Mouse (Mus musculus): ENCODE measurements around the gene Gps1. TPM values are rescaled to one million over a fixed set of nuclear protein-coding genes. Genes with fewer than 3 reads are reported as not detected.

Gene Gps1
- total and polyA plus RNA-seq, 3 experiments: 173 to 266 (median 219) TPM

DNA sequence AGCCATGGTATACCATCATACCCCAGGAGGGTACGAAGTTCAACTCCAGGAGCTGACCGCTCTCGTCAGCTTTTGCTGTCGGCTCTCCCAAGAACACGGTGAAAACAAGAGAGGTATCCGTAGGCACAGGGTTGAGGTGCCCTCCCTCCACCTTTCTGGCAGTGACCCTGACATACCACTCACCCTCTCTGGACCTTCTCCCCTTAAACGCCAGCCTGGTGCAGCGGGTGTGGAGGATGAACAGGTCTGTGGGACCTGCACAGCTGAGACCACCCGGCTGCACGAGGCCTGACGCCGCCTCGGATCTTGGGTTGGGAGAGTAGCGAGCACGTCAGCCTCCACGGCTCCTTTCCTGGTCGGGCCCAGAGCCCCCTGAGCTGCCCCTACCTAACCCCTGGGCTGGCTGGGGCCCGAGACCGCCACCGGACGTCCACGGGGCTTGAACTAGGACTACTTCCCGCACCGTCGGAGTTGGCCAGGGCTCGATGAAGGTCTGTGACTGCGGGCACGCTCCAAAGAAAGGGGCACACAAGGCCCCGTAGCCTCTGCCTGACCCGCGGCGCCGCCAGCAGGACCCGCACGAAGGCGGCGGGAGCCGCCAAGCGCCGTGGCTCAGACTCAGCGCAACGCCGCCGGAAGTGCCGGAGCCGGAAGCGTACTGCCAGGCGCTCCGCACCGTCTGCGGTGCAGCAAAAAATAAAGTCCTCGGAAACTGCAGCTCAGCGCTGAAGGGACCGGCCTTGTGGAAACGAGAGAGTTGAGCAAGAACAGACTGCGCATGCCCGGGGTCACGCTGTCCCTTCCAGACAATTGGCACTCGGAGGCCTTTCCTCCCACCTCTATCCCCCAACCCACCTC, 11.9 kb downstream of the Gps1 start, which contains the start of gene Dus1l:
Gene Dus1l (minus strand): TSS at position 648 of the 858 bp plus-strand sequence.
- Histone ChIP-seq H3K27ac (ENCODE audit: control insufficient read depth, low read depth, low read length) (peak within 1 kb of the TSS; percentile 96), H3K9me3 (replicated peaks; ENCODE audit: insufficient read depth, low read length) (no peaks in the 10 kb centered on the region), H3K36me3 (ENCODE audit: control insufficient read depth in 1 of 2, insufficient read depth in 2 of 2, low read length in 2 of 2) (peaks cover 0 to 17% of the 10 kb centered on the region in 2 experiments; a peak in 3 of 4 replicates), H3K79me2 (ENCODE audit: control insufficient read depth, insufficient read depth, low read length, poor library complexity) (peaks cover 20% of the 10 kb centered on the region), H3K27me3 (ENCODE audit: control insufficient read depth in 1 of 2, insufficient read depth in 2 of 2, low read length in 2 of 2) (no peaks in the 10 kb centered on the region), H3K9ac (ENCODE audit: control insufficient read depth, low read depth, low read length, poor library complexity, severe bottlenecking) (peak within 1 kb of the TSS; percentile 90), H3K4me1 (ENCODE audit: control insufficient read depth in 1 of 2, insufficient read depth in 2 of 2, low read length in 2 of 2) (peaks cover 8 to 19% of the 10 kb centered on the region in 2 experiments), H3K4me3 (ENCODE audit: control insufficient read depth in 1 of 2, insufficient read depth in 1 of 2, low read depth in 2 of 2, low read length in 2 of 2) (peak within 1 kb of the TSS; percentile 58 to 87)
- no peak for TF ChIP-seq RAD21 (IDR thresholded peaks at IDR 0.05; ENCODE audit: low read depth, low read length)
- peak; percentile 99 for TF ChIP-seq NELFE (IDR thresholded peaks at IDR 0.05; ENCODE audit: low read depth, low read length)
- no peak for TF ChIP-seq POLR2AphosphoS5 (IDR thresholded peaks at IDR 0.05; ENCODE audit: borderline replicate concordance, low read depth, low read length)
- peak; percentile 87 for TF ChIP-seq MAX (IDR thresholded peaks at IDR 0.05; ENCODE audit: low read length)
- TF ChIP-seq TBP (IDR thresholded peaks at IDR 0.05; ENCODE audit: low read depth, low read length): no peak
- TF ChIP-seq USF2 (IDR thresholded peaks at IDR 0.05; ENCODE audit: borderline replicate concordance in 1 of 2, insufficient read depth in 1 of 2, low read depth in 1 of 2, low read length in 2 of 2): no peak
- TF ChIP-seq ZMIZ1 (IDR thresholded peaks at IDR 0.05; ENCODE audit: low read depth, low read length): peak; percentile 96
- TF ChIP-seq UBTF (IDR thresholded peaks at IDR 0.05; ENCODE audit: borderline replicate concordance, insufficient read depth, low read depth, low read length): 0 out of 2 replicates have a peak, but pooled peaks have one; percentile 53
- TF ChIP-seq KAT2A (conservative IDR thresholded peaks at IDR 0.05; ENCODE audit: low read depth, low read length): peak; percentile 80; the same call in 1 of the 2 replicates
- TF ChIP-seq E2F4 (IDR thresholded peaks at IDR 0.05; ENCODE audit: borderline replicate concordance, low read depth, low read length): no peak
- peak; percentile 94 for TF ChIP-seq MXI1 (IDR thresholded peaks at IDR 0.05; ENCODE audit: low read depth, low read length)
- 0 out of 2 replicates have a peak, but pooled peaks have one; percentile 30 for TF ChIP-seq CHD1 (IDR thresholded peaks at IDR 0.05; ENCODE audit: low read depth, low read length)
- no peak for TF ChIP-seq CHD2 (IDR thresholded peaks at IDR 0.05; ENCODE audit: low read length)
- peak; percentile 70; the same call in 1 of the 2 replicates for TF ChIP-seq ETS1 (IDR thresholded peaks at IDR 0.05; ENCODE audit: low read depth, low read length)
- TF ChIP-seq HCFC1 (IDR thresholded peaks at IDR 0.05; ENCODE audit: low read depth, low read length): peak; percentile 97
- TF ChIP-seq MYC (IDR thresholded peaks at IDR 0.05; ENCODE audit: low read depth, low read length): peak; percentile 89
- TF ChIP-seq MAZ (IDR thresholded peaks at IDR 0.05; ENCODE audit: low read depth, low read length): peak; percentile 74; the same call in 1 of the 2 replicates
- TF ChIP-seq SIN3A (IDR thresholded peaks at IDR 0.05; ENCODE audit: low read length): peak; percentile 98
- peak; percentile 88 for TF ChIP-seq TCF12 (IDR thresholded peaks at IDR 0.05; ENCODE audit: low read depth, low read length)
- TF ChIP-seq MEF2A (IDR thresholded peaks at IDR 0.05; ENCODE audit: extremely low read depth, insufficient replicate concordance, low read depth, low read length, poor library complexity, severe bottlenecking): no peak
- peak; percentile 96 to 98; a peak in 3 of 4 replicates for TF ChIP-seq POLR2A (IDR thresholded peaks at IDR 0.05; ENCODE audit: control insufficient read depth in 1 of 2, insufficient read depth in 1 of 2, low read depth in 1 of 2, low read length in 2 of 2, poor library complexity in 1 of 2)
- peak; percentile 42; the same call in 1 of the 2 replicates for TF ChIP-seq RCOR1 (IDR thresholded peaks at IDR 0.05; ENCODE audit: low read depth, low read length)
- TF ChIP-seq MAFK (IDR thresholded peaks at IDR 0.05; ENCODE audit: borderline replicate concordance, low read depth, low read length): no peak
- no peak for TF ChIP-seq MYB (IDR thresholded peaks at IDR 0.05; ENCODE audit: low read depth, low read length)
- TF ChIP-seq NRF1 (IDR thresholded peaks at IDR 0.05; ENCODE audit: insufficient read depth, low read depth, low read length, poor library complexity, severe bottlenecking): peak; percentile 95
- TF ChIP-seq ELF1 (IDR thresholded peaks at IDR 0.05; ENCODE audit: low read depth, low read length): peak; percentile 91
- peak; percentile 64 for TF ChIP-seq USF1 (IDR thresholded peaks at IDR 0.05; ENCODE audit: low read depth, low read length)
- no peak; the same call in 1 of the 2 replicates for TF ChIP-seq GATA1 (IDR thresholded peaks at IDR 0.05; ENCODE audit: low read depth, low read length)
- TF ChIP-seq TAL1 (IDR thresholded peaks at IDR 0.05; ENCODE audit: low read length): no peak
- peak; percentile 98 for TF ChIP-seq POLR2AphosphoS2 (IDR thresholded peaks at IDR 0.05; ENCODE audit: low read length)
- TF ChIP-seq EP300 (IDR thresholded peaks at IDR 0.05; ENCODE audit: low read depth in 1 of 2, low read length in 2 of 2): peak in 1 of 2 experiments; percentile 60; a peak in 1 of 4 replicates
- TF ChIP-seq ZC3H11A (IDR thresholded peaks at IDR 0.05; ENCODE audit: low read depth, low read length): no peak
- peak; percentile 99 for DNase-seq (ENCODE audit: low read depth, low spot score)
